Mouse (Mus musculus) embryonic facial prominence, embryonic 15.5 days (tissue): ENCODE measurements around the gene Uvrag. TPM values are rescaled to one million over a fixed set of nuclear protein-coding genes. Genes with fewer than 3 reads are reported as not detected.

Experiments used
- ATAC-seq: fragments of 200-750 bp; cut with Nextera tagmentation; 2 replicates; pipeline ENCODE4 v1.8.0; 2017; ENCODE audit warnings: low read depth, moderate TSS enrichment; ENCODE audit not compliant: insufficient number of reproducible peaks, low FRiP score, low TSS enrichment
- H3K27ac ChIP-seq: fragments of 300-500 bp; sonication (generic); replicated peaks from 2 replicates; pipeline ENCODE4 v1.5.1; 2015; ENCODE audit warnings: mild to moderate bottlenecking, inconsistent platforms
- H3K27me3 ChIP-seq: fragments of 300-500 bp; sonication (generic); 2 replicates; pipeline ENCODE4 v1.6.1; 2015; ENCODE audit warnings: inconsistent platforms
- H3K36me3 ChIP-seq: fragments of 300-500 bp; sonication (generic); 2 replicates; pipeline ENCODE4 v1.6.1; 2015; ENCODE audit warnings: mild to moderate bottlenecking, inconsistent platforms
- H3K4me1 ChIP-seq: fragments of 300-500 bp; sonication (generic); 2 replicates; pipeline ENCODE4 v1.6.1; 2015; ENCODE audit warnings: inconsistent platforms
- H3K4me2 ChIP-seq: fragments of 300-500 bp; sonication (generic); replicated peaks from 2 replicates; pipeline ENCODE4 v1.6.1; 2015; ENCODE audit warnings: mild to moderate bottlenecking, inconsistent platforms
- H3K4me3 ChIP-seq: fragments of 300-500 bp; sonication (generic); replicated peaks from 2 replicates; pipeline ENCODE4 v1.5.1; 2015; ENCODE audit warnings: mild to moderate bottlenecking, inconsistent platforms
- H3K9ac ChIP-seq: fragments of 300-500 bp; sonication (generic); 2 replicates; pipeline ENCODE4 v1.6.1; 2015; ENCODE audit warnings: inconsistent platforms
- H3K9me3 ChIP-seq: fragments of 300-500 bp; sonication (generic); replicated peaks from 2 replicates; pipeline ENCODE4 v1.6.1; 2016; ENCODE audit warnings: inconsistent platforms
- WGBS: fragments of 180-500 bp; shearing (Covaris S2); methylation state at CpG from one replicate; pipeline ENCODE4 v1.1.7; 2015; 5-methylcytosine and 5-hydroxymethylcytosine counted together
- polyA plus RNA-seq: library from polyadenylated mRNA; unstranded; fragments of >200 nt; fragmentation: Nextera tagmentation; extraction: Ambion mirVana; gene quantifications from 2 replicates; pipeline ENCODE4 v1.2.1, GENCODE M21; 2015

Gene Uvrag
- polyA plus RNA-seq, 1 experiment from 2014 or later: 18.9 TPM

GRCm38 (mm10) chr7:99177386-99177785 is 36.4 kb upstream of the Uvrag start:
- no peaks in the 10 kb centered on the region for H3K27me3 ChIP-seq
- H3K27ac ChIP-seq: no peak overlapping the region
- H3K4me2 ChIP-seq: no peak overlapping the region
- no peak overlapping the region for H3K4me3 ChIP-seq
- no peaks in the 10 kb centered on the region for H3K9me3 ChIP-seq
- no peaks in the 10 kb centered on the region for H3K36me3 ChIP-seq
- peaks cover 18% of the 10 kb centered on the region for H3K4me1 ChIP-seq
- WGBS: 85% methylated on average over 5 of the region's 5 CpGs
- H3K9ac ChIP-seq: no peak overlapping the region
- no peak for ATAC-seq

- no peak for ATAC-seq
- WGBS: 86% methylated on average over 9 of the region's 9 CpGs
- Histone ChIP-seq H3K27me3 (no peaks in the 10 kb centered on the region), H3K9me3 (no peaks in the 10 kb centered on the region), H3K36me3 (no peaks in the 10 kb centered on the region), H3K4me3 (no peak overlapping the region), H3K4me2 (no peak overlapping the region), H3K4me1 (peaks cover 15% of the 10 kb centered on the region), H3K9ac (no peak overlapping the region), H3K27ac (no peak overlapping the region)
Measured at GRCm38 (mm10) chr7:99175666-99176065, 34.7 kb upstream of the Uvrag start.

GRCm38 (mm10) chr7:99175118-99175517 is 34.2 kb upstream of the Uvrag start:
- Histone ChIP-seq H3K4me1 (peaks cover 15% of the 10 kb centered on the region), H3K27me3 (no peaks in the 10 kb centered on the region), H3K4me2 (no peak overlapping the region), H3K27ac (no peak overlapping the region), H3K36me3 (no peaks in the 10 kb centered on the region), H3K9ac (no peak overlapping the region), H3K4me3 (no peak overlapping the region), H3K9me3 (no peaks in the 10 kb centered on the region)
- WGBS: 69% methylated on average over 11 of the region's 11 CpGs
- no peak for ATAC-seq

- no peak overlapping the region for H3K4me2 ChIP-seq
- H3K9me3 ChIP-seq: no peaks in the 10 kb centered on the region
- no peaks in the 10 kb centered on the region for H3K36me3 ChIP-seq
- H3K4me3 ChIP-seq: no peak overlapping the region
- H3K27me3 ChIP-seq: no peaks in the 10 kb centered on the region
- peaks cover 15% of the 10 kb centered on the region for H3K4me1 ChIP-seq
- no peak overlapping the region for H3K27ac ChIP-seq
- no peak overlapping the region for H3K9ac ChIP-seq
- 84% methylated on average over 4 of the region's 4 CpGs for WGBS
- ATAC-seq: no peak
Measured at GRCm38 (mm10) chr7:99174006-99174405, 33.1 kb upstream of the Uvrag start.

GRCm38 (mm10) chr7:99172898-99173297 is 32.0 kb upstream of the Uvrag start:
- H3K27me3 ChIP-seq: no peaks in the 10 kb centered on the region
- no peak overlapping the region for H3K4me2 ChIP-seq
- no peak overlapping the region for H3K9ac ChIP-seq
- no peak for ATAC-seq
- H3K4me1 ChIP-seq: peaks cover 20% of the 10 kb centered on the region
- H3K4me3 ChIP-seq: no peak overlapping the region
- H3K36me3 ChIP-seq: no peaks in the 10 kb centered on the region
- H3K27ac ChIP-seq: no peak overlapping the region
- no peaks in the 10 kb centered on the region for H3K9me3 ChIP-seq
- 60% methylated on average over 6 of the region's 6 CpGs for WGBS

- ATAC-seq: no peak
- WGBS: 61% methylated on average over 10 of the region's 10 CpGs
- H3K4me1 ChIP-seq: peaks cover 26% of the 10 kb centered on the region
- no peaks in the 10 kb centered on the region for H3K9me3 ChIP-seq
- H3K9ac ChIP-seq: no peak overlapping the region
- no peak overlapping the region for H3K4me3 ChIP-seq
- H3K27ac ChIP-seq: no peak overlapping the region
- no peaks in the 10 kb centered on the region for H3K36me3 ChIP-seq
- H3K27me3 ChIP-seq: no peaks in the 10 kb centered on the region
- H3K4me2 ChIP-seq: no peak overlapping the region
Measured at GRCm38 (mm10) chr7:99171730-99172463, 31.0 kb upstream of the Uvrag start.

GRCm38 (mm10) chr7:99170519-99170918 is 29.6 kb upstream of the Uvrag start:
- no peak for ATAC-seq
- Histone ChIP-seq H3K9ac (no peak overlapping the region), H3K4me2 (no peak overlapping the region), H3K4me1 (peaks cover 30% of the 10 kb centered on the region), H3K4me3 (no peak overlapping the region), H3K9me3 (no peaks in the 10 kb centered on the region), H3K36me3 (no peaks in the 10 kb centered on the region), H3K27me3 (no peaks in the 10 kb centered on the region), H3K27ac (no peak overlapping the region)
- 93% methylated on average over 6 of the region's 6 CpGs for WGBS

- no peak for ATAC-seq
- Histone ChIP-seq H3K27me3 (no peaks in the 10 kb centered on the region), H3K36me3 (no peaks in the 10 kb centered on the region), H3K4me1 (peaks cover 30% of the 10 kb centered on the region), H3K4me2 (no peak overlapping the region), H3K27ac (no peak overlapping the region), H3K9ac (no peak overlapping the region), H3K9me3 (no peaks in the 10 kb centered on the region), H3K4me3 (no peak overlapping the region)
- WGBS: 88% methylated on average over 9 of the region's 9 CpGs
Measured at GRCm38 (mm10) chr7:99169717-99170403, 28.9 kb upstream of the Uvrag start.

- no peak overlapping the region for H3K27ac ChIP-seq
- H3K4me1 ChIP-seq: peaks cover 35% of the 10 kb centered on the region
- no peak overlapping the region for H3K9ac ChIP-seq
- no peak overlapping the region for H3K4me2 ChIP-seq
- ATAC-seq: no peak
- no peak overlapping the region for H3K4me3 ChIP-seq
- H3K9me3 ChIP-seq: no peaks in the 10 kb centered on the region
- H3K27me3 ChIP-seq: no peaks in the 10 kb centered on the region
- 75% methylated on average over 6 of the region's 6 CpGs for WGBS
- H3K36me3 ChIP-seq: no peaks in the 10 kb centered on the region
Measured at GRCm38 (mm10) chr7:99168756-99169155, 27.8 kb upstream of the Uvrag start.

GRCm38 (mm10) chr7:99167939-99168338 is 27.0 kb upstream of the Uvrag start:
- H3K4me3 ChIP-seq: no peak overlapping the region
- no peaks in the 10 kb centered on the region for H3K36me3 ChIP-seq
- H3K9ac ChIP-seq: no peak overlapping the region
- peak overlapping the region; percentile 60; the same call in 1 of the 2 replicates for H3K27ac ChIP-seq
- 52% methylated on average over 5 of the region's 5 CpGs for WGBS
- H3K4me1 ChIP-seq: peaks cover 30% of the 10 kb centered on the region
- ATAC-seq: no peak
- H3K27me3 ChIP-seq: no peaks in the 10 kb centered on the region
- H3K9me3 ChIP-seq: no peaks in the 10 kb centered on the region
- no peak overlapping the region for H3K4me2 ChIP-seq

GRCm38 (mm10) chr7:99166159-99166558 is 25.2 kb upstream of the Uvrag start:
- Histone ChIP-seq H3K4me3 (no peak overlapping the region), H3K4me1 (peaks cover 19% of the 10 kb centered on the region; the same call in 1 of the 2 replicates), H3K27ac (no peak overlapping the region), H3K27me3 (no peaks in the 10 kb centered on the region), H3K9ac (no peak overlapping the region), H3K9me3 (no peaks in the 10 kb centered on the region), H3K4me2 (no peak overlapping the region), H3K36me3 (no peaks in the 10 kb centered on the region)
- WGBS: 65% methylated on average over 8 of the region's 8 CpGs
- ATAC-seq: no peak
